Mouse (Mus musculus): Measurements from ENCODE around the gene Epha6.

The Epha6 gene

GRCm38 (mm10) chr16:60175580-60175979, 429.8 kb downstream of the Epha6 start:
- TF ChIP-seq GATA4 (IDR thresholded peaks at IDR 0.05; ENCODE audit: insufficient replicate concordance, low read length), result no peak

- TF ChIP-seq GATA4 (IDR thresholded peaks at IDR 0.05; ENCODE audit: insufficient replicate concordance, low read length), result no peak
Measured at GRCm38 (mm10) chr16:60152439-60152838, 452.9 kb downstream of the Epha6 start.

DNA sequence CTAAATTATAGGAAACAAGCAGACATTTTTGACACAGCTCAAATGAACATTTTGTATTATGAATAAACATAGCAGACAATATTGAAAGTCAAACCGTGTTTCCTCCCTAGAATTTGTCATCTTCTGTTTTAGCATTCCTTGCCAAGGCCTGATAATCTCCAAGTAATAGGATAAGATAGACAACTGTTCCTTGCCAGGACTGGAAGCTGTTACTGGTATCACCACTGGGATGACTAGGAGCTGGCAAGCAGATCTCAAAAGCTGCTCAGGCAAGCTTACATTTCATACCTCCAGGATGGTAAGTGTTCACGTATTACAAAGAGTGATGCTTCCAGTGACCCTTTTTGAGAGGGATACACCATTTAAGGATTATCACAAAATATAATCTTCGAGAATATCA, 461.0 kb downstream of the Epha6 start:
- TF ChIP-seq GATA4 (IDR thresholded peaks at IDR 0.05; ENCODE audit: insufficient replicate concordance, low read length), result no peak

GRCm38 (mm10) chr16:60121435-60121834, 483.9 kb downstream of the Epha6 start:
- no peak for TF ChIP-seq GATA4 (IDR thresholded peaks at IDR 0.05; ENCODE audit: insufficient replicate concordance, low read length)

GRCm38 (mm10) chr16:60102210-60102609, 503.1 kb downstream of the Epha6 start:
- TF ChIP-seq GATA4 (IDR thresholded peaks at IDR 0.05; ENCODE audit: insufficient replicate concordance, low read length), result no peak

GRCm38 (mm10) chr16:60095333-60095732, 510.0 kb downstream of the Epha6 start:
- TF ChIP-seq GATA4 (IDR thresholded peaks at IDR 0.05; ENCODE audit: insufficient replicate concordance, low read length), result no peak

DNA sequence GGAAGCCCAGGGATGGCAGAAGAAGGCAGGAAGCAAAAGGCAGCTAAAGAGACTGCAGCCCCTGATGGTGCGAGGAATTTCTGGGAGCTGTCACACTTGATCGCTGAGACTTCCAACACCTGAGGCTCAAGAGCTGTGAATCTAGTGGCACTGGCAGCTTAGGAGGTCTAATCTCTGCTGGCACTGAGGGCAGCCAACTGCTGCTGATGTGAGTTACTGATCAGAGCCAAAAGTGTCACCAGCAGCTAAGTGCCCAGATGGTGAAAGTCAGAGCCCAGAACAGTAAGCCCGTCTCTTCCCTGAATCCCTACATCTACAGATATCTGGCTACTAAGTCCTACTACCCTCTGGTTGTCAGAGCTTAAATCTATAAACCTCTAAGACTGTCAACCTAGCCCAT, 518.4 kb downstream of the Epha6 start:
- TF ChIP-seq GATA4 (IDR thresholded peaks at IDR 0.05; ENCODE audit: insufficient replicate concordance, low read length), result no peak

- TF ChIP-seq GATA4 (IDR thresholded peaks at IDR 0.05; ENCODE audit: insufficient replicate concordance, low read length), result no peak
Measured at GRCm38 (mm10) chr16:60070457-60071112, 534.7 kb downstream of the Epha6 start.

DNA sequence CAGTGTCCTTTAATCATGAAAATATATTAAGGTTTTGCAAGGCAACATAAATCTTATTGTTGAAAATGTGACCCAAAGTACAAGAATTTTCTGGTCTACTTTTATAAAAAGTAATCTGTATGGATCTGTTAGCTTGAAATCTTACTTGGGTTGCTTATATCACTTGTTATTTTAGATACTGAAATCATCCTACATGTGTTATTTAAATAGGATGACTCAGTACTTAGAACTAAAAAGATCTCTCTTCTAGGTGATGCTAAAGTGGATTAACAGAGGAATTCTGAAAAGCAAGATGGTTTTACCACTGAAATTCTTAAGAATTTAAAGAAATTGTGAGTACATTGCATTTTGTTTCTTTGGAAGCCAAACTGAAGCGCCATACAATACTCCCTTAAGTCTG, 561.5 kb downstream of the Epha6 start:
- TF ChIP-seq GATA4 (IDR thresholded peaks at IDR 0.05; ENCODE audit: insufficient replicate concordance, low read length), result no peak

DNA sequence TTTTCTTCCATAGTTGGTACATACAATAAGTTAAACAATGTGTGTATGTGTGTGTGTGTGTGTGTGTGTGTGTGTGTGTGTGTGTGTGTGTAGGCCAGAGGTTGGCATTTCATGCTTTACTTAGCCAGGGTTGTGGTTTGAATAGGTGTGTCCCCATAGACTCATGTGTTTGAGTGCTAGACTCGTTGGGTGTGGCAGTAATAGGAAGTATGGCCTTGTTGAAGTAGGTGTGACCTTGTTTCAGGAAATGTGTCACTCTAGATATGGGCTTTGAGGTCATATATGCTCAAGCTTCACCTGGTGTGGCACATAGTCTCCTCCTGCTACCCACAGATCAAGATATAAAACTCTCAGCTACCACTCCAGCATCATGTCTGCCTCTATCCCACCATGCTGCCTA, 577.0 kb downstream of the Epha6 start:
- TF ChIP-seq GATA4 (IDR thresholded peaks at IDR 0.05; ENCODE audit: insufficient replicate concordance, low read length), result no peak

GRCm38 (mm10) chr16:60006857-60007568, 598.3 kb downstream of the Epha6 start:
- no peak for TF ChIP-seq GATA4 (IDR thresholded peaks at IDR 0.05; ENCODE audit: insufficient replicate concordance, low read length)

DNA sequence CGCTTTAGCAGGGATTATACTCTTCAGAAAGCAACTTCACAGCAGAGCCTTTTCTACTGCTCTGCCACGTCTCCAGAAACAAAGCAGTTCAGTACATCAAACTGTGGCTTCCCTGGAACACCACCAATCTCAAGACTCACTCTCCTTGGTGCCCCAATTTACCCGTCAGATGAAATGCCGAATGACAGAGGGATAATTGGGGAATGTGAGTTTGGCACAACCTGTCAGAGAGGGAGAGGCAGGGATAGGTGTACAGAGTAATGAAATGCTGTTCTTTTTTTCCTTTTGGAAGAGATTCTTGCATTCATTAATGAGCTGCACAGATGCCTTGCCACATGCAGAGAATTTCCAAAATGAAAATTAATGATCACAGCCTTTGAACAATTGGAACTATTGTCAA, 635.5 kb downstream of the Epha6 start:
- no peak for TF ChIP-seq GATA4 (IDR thresholded peaks at IDR 0.05; ENCODE audit: insufficient replicate concordance, low read length)

DNA sequence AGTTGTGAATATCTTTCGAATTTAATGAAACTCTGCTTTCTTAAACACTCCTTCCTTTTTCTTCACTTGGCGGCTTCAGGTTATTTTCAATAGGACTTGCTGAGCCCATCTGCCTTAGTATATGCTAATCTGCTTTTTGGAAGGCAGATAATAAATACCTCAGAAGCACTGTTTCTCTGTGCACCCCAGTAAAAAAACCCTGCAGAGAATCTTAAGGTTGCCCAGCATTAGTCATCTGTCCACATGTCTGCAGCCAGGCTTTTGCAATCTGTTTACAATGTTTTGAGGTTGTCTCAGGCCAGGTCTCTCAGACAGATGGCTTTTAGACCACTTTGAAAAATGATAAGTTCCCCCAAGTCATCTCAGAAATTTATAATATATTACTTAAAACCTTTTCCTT, 649.6 kb downstream of the Epha6 start:
- TF ChIP-seq GATA4 (IDR thresholded peaks at IDR 0.05; ENCODE audit: insufficient replicate concordance, low read length), result no peak

DNA sequence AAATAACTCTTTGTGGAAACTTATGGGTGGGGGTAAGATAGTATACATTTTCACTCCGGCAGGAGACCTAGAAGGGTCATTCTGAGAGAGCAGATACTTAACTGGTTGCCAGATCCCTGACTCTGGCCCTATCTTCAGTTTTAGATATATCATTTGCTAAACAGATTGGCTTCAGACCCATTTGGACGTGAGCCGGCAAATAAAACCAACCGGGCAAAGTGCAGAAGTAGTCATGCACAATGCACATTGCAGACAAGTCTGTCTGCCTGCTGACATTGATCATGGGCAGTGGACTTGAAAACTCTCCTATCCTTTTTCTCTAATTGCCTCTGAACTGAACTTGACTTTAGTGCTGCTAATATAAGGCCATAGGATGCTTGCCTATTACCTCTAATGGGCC, 681.6 kb downstream of the Epha6 start:
- no peak for TF ChIP-seq GATA4 (IDR thresholded peaks at IDR 0.05; ENCODE audit: insufficient replicate concordance, low read length)

DNA sequence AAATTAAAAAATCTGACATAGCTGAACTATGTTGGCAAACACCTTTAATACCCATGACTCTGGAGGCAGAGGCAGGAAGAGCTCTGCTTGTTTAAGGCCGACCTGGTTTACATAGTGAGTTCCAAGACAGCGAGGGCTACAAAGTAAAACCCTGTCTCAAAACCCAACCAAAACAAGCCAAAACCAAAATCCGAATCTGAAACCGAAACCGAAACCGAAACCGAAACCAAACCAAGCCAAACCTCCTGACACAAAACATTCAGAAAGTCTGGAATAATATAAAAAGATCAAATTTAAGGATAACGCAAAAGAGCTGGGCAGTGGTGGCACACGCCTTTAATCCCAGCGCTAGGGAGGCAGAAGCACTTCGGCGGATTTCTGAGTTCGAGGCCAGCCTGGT, 725.3 kb downstream of the Epha6 start:
- TF ChIP-seq GATA4 (IDR thresholded peaks at IDR 0.05; ENCODE audit: insufficient replicate concordance, low read length), result no peak

DNA sequence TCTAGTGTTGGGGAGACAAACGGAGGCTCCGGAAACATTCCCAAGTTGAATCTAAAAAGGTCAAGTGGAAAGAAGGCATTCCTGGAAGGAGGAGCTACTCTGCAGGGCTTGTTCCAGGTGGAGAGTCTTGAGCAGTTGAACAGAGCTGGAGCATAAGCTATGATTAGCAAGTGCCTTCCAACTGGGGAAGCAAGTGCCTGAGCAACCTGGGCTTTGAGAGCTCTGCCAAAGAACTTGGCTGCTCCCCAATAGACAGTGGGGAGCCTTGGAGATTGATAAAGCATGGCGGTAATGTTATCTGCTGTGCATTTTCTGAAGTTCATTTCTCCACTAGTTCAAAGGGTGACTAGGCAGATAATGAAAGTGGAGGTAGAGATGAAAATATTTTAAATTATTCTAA, 733.5 kb downstream of the Epha6 start:
- TF ChIP-seq GATA4 (IDR thresholded peaks at IDR 0.05; ENCODE audit: insufficient replicate concordance, low read length), result no peak

Measured in liver, adult (tissue).